Mouse (Mus musculus) liver, adult 2 months (tissue): ENCODE results near the gene Tmprss4.

ENCODE experiments used
- CTCF ChIP-seq: fragments of 200-500 bp; IDR thresholded peaks from 2 replicates; pipeline ENCODE4 v1.5.1; 2011; ENCODE audit warnings: low read depth, low read length, control low read depth
- POLR2A ChIP-seq: fragments of 200-500 bp; IDR thresholded peaks from 2 replicates; pipeline ENCODE4 v1.6.1; 2011; ENCODE audit warnings: low read length, control low read depth; ENCODE audit not compliant: insufficient read depth; ENCODE audit errors: extremely low read depth

DNA sequence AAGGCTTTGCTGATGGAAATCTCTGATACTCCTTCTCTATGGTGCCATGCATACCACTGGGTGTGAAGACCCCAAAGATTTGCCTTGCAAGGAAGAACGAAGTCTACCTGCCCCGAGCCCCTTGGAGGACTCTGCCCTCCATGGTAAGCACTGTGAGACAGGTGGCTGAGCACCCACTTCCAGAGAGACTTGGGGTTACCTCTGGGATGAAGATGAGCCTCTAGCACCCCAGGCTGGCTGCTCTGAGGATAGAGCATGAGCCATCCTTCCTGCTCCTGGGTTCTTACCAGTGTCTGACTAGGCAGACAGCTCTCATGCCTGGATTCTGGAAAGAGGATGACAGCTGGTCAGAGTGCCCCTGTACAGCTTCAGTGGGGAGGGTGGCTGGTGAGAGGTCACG lies 73.8 kb downstream of the Tmprss4 start:
- TF ChIP-seq CTCF (no peak), POLR2A (no peak)
